In genomic region chr10:62336601-62337578, GRCm38 (mm10) we compare ENCODE assay signal across 8 mouse cellular contexts. TPM values are rescaled to one million over a fixed set of nuclear protein-coding genes. Genes with fewer than 3 reads are reported as not detected.
DNase-seq lines count a peak whose midpoint lies in the region; ATAC-seq lines count a peak whose summit lies in the region.

No protein-coding gene starts in this region.

- H3K4me1 ChIP-seq in limb, embryonic 11.5 days (ENCODE audit: control insufficient read depth, insufficient read depth, low read length) = peaks cover 24% of the 10 kb centered on the region
- peaks cover 70% of the 10 kb centered on the region for H3K4me1 ChIP-seq in neural tube, embryonic 15.5 days

- H3K36me3 ChIP-seq in limb, embryonic 11.5 days (ENCODE audit: control insufficient read depth, insufficient read depth, low read length) = no peaks in the 10 kb centered on the region
- H3K36me3 ChIP-seq in neural tube, embryonic 15.5 days = no peaks in the 10 kb centered on the region

- no peaks in the 10 kb centered on the region for H3K9me3 ChIP-seq in limb, embryonic 11.5 days (ENCODE audit: control insufficient read depth, low read length)
- H3K9me3 ChIP-seq in neural tube, embryonic 15.5 days (replicated peaks) = no peaks in the 10 kb centered on the region

- H3K4me3 ChIP-seq in limb, embryonic 11.5 days (ENCODE audit: low read depth, low read length) = no peak overlapping the region
- H3K4me3 ChIP-seq in neural tube, embryonic 15.5 days (replicated peaks) = 0 out of 2 replicates have a peak overlapping the region, but pooled peaks have one; percentile 1

- peak; percentile 23 for DNase-seq in cerebellum, adult 11 months
- DNase-seq in cerebellum, postnatal 4 days (ENCODE audit: low spot score in 2 of 2) = no peak
- DNase-seq in urinary bladder, postnatal 14 days (ENCODE audit: low spot score) = peak; percentile 56
- no peak for DNase-seq in urinary bladder, postnatal 25 days (ENCODE audit: low spot score)
- no peak for DNase-seq in limb, embryonic 11.5 days (ENCODE audit: low spot score)
- no peak for DNase-seq in gastrocnemius, postnatal 10 days
- DNase-seq in layer of hippocampus, adult 9-10 months (ENCODE audit: low spot score) = no peak

- 0 out of 2 replicates have a peak overlapping the region, but pooled peaks have one; percentile 14 for H3K27ac ChIP-seq in limb, embryonic 11.5 days (replicated peaks; ENCODE audit: low read depth, low read length)
- H3K27ac ChIP-seq in neural tube, embryonic 15.5 days (replicated peaks) = peak overlapping the region; percentile 34; the same call in 1 of the 2 replicates

- WGBS in limb, embryonic 11.5 days = 37% methylated on average over 12 of the region's 12 CpGs
- WGBS in neural tube, embryonic 15.5 days = 13% methylated on average over 12 of the region's 12 CpGs

- no peak overlapping the region for H3K4me2 ChIP-seq in limb, embryonic 11.5 days (ENCODE audit: low read depth, severe bottlenecking)
- H3K4me2 ChIP-seq in neural tube, embryonic 15.5 days = peak overlapping the region; percentile 29

- no peak overlapping the region for H3K9ac ChIP-seq in limb, embryonic 11.5 days (ENCODE audit: low read length)
- H3K9ac ChIP-seq in neural tube, embryonic 15.5 days (replicated peaks) = 0 out of 2 replicates have a peak overlapping the region, but pooled peaks have one; percentile 28

- H3K27me3 ChIP-seq in limb, embryonic 11.5 days (ENCODE audit: control insufficient read depth, insufficient read depth, low read length) = no peaks in the 10 kb centered on the region
- no peaks in the 10 kb centered on the region for H3K27me3 ChIP-seq in neural tube, embryonic 15.5 days (replicated peaks)

- no peak for ATAC-seq in limb, embryonic 11.5 days (ENCODE audit: insufficient number of reproducible peaks, low FRiP score, low TSS enrichment, low read depth)
- no peak for ATAC-seq in neural tube, embryonic 15.5 days (ENCODE audit: low FRiP score)

RNA-seq across cellular contexts. Expression of gene Hk1, which starts 42.8 kb away (rescaled TPM):
- 22.4 and 24.7 TPM in 2 replicates for polyA plus RNA-seq in limb, embryonic 11.5 days (2014; fragmentation: Nextera tagmentation; extraction: Ambion mirVana)
- 134 and 146 TPM in 2 replicates for polyA plus RNA-seq in neural tube, embryonic 15.5 days (2015; fragmentation: Nextera tagmentation; extraction: Ambion mirVana)
- total RNA-seq in gastrocnemius, postnatal 10 days (2021) = 10 to 100 TPM; 17.8 to 22.5 TPM

Comparison
In these comparisons a context has a peak if more than half of its experiments do, and no peak if none do; other contexts are left out.
1. DNase-seq: peak in cerebellum, adult 11 months (single experiment) and urinary bladder, postnatal 14 days (single experiment); none in cerebellum, postnatal 4 days (0 of 2), urinary bladder, postnatal 25 days (single experiment), limb, embryonic 11.5 days (single experiment), gastrocnemius, postnatal 10 days (single experiment) and layer of hippocampus, adult 9-10 months (single experiment).